Mouse (Mus musculus): ENCODE results near the gene Xpc.

The Xpc gene

DNA sequence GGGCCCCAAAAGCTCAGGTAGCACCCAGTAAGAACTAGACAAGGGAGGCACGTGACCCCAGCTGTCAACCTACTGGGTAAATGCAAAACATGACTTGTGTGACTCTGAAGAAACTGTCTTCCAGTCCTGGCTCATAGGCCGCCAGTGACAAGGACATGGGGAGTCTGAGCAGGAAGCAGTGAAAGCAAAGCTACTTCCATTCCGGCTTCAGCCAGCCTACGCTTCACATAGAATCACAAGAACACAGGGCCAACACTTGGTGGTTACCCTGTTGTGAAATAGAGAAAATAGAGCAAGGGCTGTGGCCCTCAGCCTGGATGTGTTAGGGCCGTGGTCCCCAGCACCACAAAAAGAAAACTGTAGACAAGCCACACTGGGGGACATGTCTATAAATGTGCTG is 7.1 kb upstream of the Xpc start:
- no peak for DNase-seq

- DNase-seq, result no peak
Measured at GRCm38 (mm10) chr6:91518454-91519020, 2.8 kb upstream of the Xpc start.

GRCm38 (mm10) chr6:91514737-91515362 is 838 bp downstream of the Xpc start:
- DNase-seq, result peak; percentile 32

GRCm38 (mm10) chr6:91514135-91514534 is 1.6 kb downstream of the Xpc start:
- DNase-seq, result no peak

GRCm38 (mm10) chr6:91510211-91510610 is 5.5 kb downstream of the Xpc start:
- no peak for DNase-seq

- peak; percentile 72 for DNase-seq
Measured at GRCm38 (mm10) chr6:91509326-91509725, 6.4 kb downstream of the Xpc start.

- DNase-seq, result no peak
Measured at GRCm38 (mm10) chr6:91508041-91508440, 7.6 kb downstream of the Xpc start.

GRCm38 (mm10) chr6:91506036-91506435 is 9.7 kb downstream of the Xpc start:
- DNase-seq, result no peak

- no peak for DNase-seq
Measured at GRCm38 (mm10) chr6:91503302-91503701, 12.4 kb downstream of the Xpc start.

DNA sequence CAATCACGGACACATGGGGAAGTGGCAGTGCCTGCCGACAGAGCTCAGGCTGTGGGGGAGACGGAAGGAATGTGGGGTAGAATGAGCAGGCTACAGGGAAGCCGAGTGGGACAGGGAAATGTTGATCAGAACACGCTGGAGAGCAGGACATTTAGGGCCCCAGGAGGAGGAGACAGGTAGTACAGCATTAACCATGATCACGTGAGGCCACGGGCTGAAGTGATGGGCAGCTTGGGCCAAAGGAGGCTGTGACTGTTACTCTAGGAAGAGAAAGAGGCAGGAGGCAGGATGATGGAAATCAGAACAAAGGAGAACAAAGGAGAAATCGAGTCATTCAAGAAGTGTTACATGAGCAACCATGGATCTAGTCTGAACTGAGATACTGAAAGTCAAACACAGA is 21.2 kb downstream of the Xpc start:
- peak; percentile 53 for DNase-seq

DNA sequence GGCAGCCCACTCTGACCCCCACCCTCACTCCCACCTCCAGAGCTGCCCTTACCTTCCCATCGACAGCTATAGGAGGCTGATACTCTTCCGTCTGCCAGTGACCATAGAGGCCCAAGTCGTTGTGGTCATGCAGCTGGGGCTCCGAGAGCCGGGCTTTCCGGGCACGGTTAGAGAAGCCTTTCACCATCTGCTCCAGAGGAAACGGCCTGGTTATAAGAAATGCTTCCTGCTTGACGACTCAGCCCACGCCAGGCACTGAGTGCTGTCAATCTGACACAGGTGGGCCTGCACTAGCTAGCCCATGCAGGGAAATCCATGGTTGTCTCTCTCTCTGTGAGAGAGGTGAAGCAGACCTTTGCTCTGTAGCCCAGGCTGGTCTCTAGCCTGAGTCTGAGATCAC is 22.6 kb downstream of the Xpc start:
- no peak for DNase-seq

GRCm38 (mm10) chr6:91491004-91491403 is 24.7 kb downstream of the Xpc start:
- DNase-seq, result no peak

DNA sequence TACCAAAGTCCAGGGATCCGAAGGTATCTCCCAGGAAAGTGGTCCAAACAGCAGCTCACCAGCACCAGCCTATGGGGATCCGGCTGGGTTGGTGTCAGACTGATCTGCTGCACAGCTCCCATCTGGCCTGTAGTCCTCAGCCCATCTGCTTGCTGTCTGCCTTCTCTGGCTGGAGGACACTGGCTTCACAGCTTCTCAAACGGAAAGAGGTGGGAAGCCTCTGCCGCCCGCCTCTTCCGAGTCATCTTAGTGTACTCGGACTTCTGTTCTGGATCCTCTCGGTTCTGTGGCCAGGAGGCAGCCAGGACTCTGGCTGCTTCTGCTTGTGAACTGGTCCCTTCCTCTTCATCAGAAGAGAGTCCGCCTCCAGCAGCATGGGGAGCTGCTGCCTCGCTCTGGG is 25.8 kb downstream of the Xpc start:
- no peak for DNase-seq

- DNase-seq, result peak; percentile 51
Measured at GRCm38 (mm10) chr6:91488496-91489212, 27.0 kb downstream of the Xpc start.

DNA sequence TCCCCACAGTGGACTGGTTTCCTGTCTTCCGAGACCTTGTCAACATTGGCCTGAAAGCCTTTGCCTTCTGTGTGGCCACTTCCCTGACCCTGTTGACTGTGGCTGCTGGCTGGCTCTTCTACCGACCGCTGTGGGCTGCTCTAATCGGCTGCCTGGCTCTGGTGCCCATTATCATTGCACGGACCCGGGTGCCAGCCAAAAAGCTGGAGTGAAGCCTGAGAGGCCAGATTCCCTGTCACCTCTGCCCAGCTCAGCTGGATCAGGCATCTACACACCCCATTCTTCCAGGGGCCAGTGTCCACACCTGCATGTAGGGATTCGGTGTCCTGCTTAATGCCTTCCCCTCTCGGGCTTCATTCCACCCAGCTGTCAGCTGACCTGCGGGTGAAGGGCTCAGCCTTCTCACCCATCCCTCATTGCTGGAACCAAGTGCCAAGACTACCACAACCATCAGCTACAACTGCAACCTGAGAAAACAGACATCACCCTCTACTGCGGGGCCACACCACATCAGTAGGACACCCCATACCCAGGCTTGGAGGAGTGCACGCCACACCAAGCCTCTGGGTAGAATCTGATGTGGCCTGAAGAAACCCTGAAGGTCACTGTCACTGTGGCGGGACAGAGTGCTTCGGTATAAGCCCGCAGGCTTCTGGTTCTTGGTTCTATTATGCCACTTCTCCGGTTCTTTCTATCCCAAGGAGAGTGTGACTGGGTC is 28.8 kb downstream of the Xpc start:
- DNase-seq, result no peak

- DNase-seq, result no peak
Measured at GRCm38 (mm10) chr6:91483371-91483770, 32.3 kb downstream of the Xpc start.

- no peak for DNase-seq
Measured at GRCm38 (mm10) chr6:91476541-91476940, 39.1 kb downstream of the Xpc start.

GRCm38 (mm10) chr6:91474441-91475190 is 41.1 kb downstream of the Xpc start:
- DNase-seq, result peak; percentile 22

- DNase-seq, result no peak
Measured at GRCm38 (mm10) chr6:91473805-91474440, 41.8 kb downstream of the Xpc start.

- DNase-seq, result peak; percentile 99
Measured at GRCm38 (mm10) chr6:91472868-91473804, 42.6 kb downstream of the Xpc start, which contains the start of the genes Chchd4 and Tmem43. Gene Chchd4, minus strand, starts transcription at chr6:91473546. Gene Tmem43, plus strand, starts transcription at chr6:91473703.

DNA sequence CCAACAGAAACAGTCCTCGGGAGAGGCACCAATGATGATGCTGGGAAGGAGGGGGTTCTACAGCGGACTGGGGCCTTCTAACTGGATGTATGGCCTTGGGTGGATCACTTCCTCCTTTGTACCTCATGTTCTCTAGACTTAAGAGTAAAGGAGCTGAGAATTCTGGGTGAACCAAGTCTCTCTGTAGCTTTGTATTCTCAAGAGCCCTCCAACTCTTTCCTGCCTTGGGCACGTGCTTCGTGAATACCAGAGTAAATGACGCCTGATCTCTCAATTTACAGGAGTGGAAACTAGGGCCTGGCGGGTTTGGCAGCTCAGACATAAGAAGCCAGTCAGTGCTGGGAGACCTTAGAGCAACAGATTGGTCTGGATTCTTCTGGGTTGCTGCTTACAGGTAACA is 43.4 kb downstream of the Xpc start:
- peak; percentile 31 for DNase-seq

Measured in kidney, adult 9 months (tissue).